Mouse (Mus musculus) kidney, embryonic 14.5 days (tissue): Measurements from ENCODE around the gene Stac2. TPM values are rescaled to one million over a fixed set of nuclear protein-coding genes. Genes with fewer than 3 reads are reported as not detected.
A peak's percentile ranks its signal among the peaks of the same experiment; 100 is the strongest.

ENCODE experiments used
- ATAC-seq: fragments of 200-750 bp; cut with Nextera tagmentation; 2 replicates; pipeline ENCODE4 v1.8.0; 2017; ENCODE audit warnings: moderate number of reproducible peaks, mild to moderate bottlenecking, moderate TSS enrichment, moderate library complexity; ENCODE audit not compliant: low FRiP score, low TSS enrichment
- H3K27ac ChIP-seq: fragments of 300-500 bp; sonication (generic); 2 replicates; pipeline ENCODE4 v1.5.1; 2014; ENCODE audit warnings: low read depth, mild to moderate bottlenecking, low read length, moderate library complexity, mixed read lengths
- H3K27me3 ChIP-seq: fragments of 300-500 bp; sonication (generic); 2 replicates; pipeline ENCODE4 v1.6.1; 2014; ENCODE audit warnings: mild to moderate bottlenecking, low read length; ENCODE audit not compliant: control insufficient read depth, insufficient read depth
- H3K36me3 ChIP-seq: fragments of 300-500 bp; sonication (generic); 2 replicates; pipeline ENCODE4 v1.6.1; 2014; ENCODE audit warnings: low read length, mixed read lengths; ENCODE audit not compliant: control insufficient read depth, insufficient read depth
- H3K4me1 ChIP-seq: fragments of 300-500 bp; sonication (generic); 2 replicates; pipeline ENCODE4 v1.6.1; 2014; ENCODE audit warnings: low read length, mixed read lengths; ENCODE audit not compliant: control insufficient read depth, insufficient read depth
- H3K4me2 ChIP-seq: fragments of 300-500 bp; sonication (generic); replicated peaks from 2 replicates; pipeline ENCODE4 v1.6.1; 2014; ENCODE audit warnings: low read depth, mild to moderate bottlenecking, low read length
- H3K4me3 ChIP-seq: fragments of 300-500 bp; sonication (generic); 2 replicates; pipeline ENCODE4 v1.5.1; 2014; ENCODE audit warnings: mild to moderate bottlenecking, low read length
- H3K9ac ChIP-seq: fragments of 300-500 bp; sonication (generic); 2 replicates; pipeline ENCODE4 v1.6.1; 2014; ENCODE audit warnings: low read depth, mild to moderate bottlenecking, low read length, moderate library complexity
- H3K9me3 ChIP-seq: fragments of 300-500 bp; sonication (generic); 2 replicates; pipeline ENCODE4 v1.6.1; 2016; ENCODE audit warnings: low read length; ENCODE audit not compliant: control insufficient read depth
- WGBS: fragments of 180-500 bp; shearing (Covaris S2); extraction: QIAGEN DNeasy Blood & Tissue Kit; methylation state at CpG from one replicate; pipeline ENCODE4 v1.1.7; 2014; 5-methylcytosine and 5-hydroxymethylcytosine counted together
- polyA plus RNA-seq: library from polyadenylated mRNA; unstranded; fragments of >200 nt; fragmentation: Nextera tagmentation; extraction: Ambion mirVana; gene quantifications from 2 replicates; pipeline ENCODE4 v1.2.1, GENCODE M21; 2014

The Stac2 gene
- polyA plus RNA-seq, 1 experiment from 2014 or later, result 4.1 TPM

DNA sequence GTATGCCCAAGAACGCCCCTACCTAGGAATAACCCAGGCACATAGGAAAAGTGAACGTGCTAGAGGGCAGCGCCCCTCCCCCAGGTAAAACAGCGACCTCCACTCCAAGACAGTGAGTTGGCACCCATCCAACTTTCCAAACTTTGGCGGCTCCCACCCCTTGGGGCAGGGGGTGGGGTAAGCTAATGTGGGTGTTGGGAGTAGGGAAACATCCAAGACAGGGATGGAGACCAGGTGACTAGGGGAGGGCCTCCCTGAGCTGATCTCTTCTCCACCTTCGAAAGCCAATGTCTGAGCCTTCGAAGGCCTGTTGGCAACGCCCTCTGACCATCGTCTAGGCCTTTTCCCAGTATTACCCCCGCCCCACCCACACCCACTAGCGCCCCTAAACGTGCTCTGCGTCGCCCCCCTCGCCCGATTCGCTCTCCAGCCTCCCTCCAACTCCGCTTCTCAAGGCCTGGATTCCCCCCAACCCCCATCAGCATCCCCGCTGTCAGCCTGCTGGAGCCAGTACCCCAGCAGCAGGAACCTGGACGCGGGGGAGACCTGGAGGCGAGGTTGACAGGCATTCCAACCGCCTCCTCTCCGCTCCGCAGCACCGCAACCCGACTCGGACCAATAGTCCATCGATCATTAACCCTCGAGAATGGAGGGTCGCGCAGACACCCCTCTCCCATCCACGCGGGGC lies 31.6 kb downstream of the Stac2 start:
- ATAC-seq, result peak; percentile 33
- Histone ChIP-seq H3K27me3 (no peaks in the 10 kb centered on the region), H3K4me2 (peak overlapping the region; percentile 71), H3K36me3 (peaks cover 8% of the 10 kb centered on the region), H3K9ac (peak overlapping the region; percentile 81), H3K4me1 (peaks cover 41% of the 10 kb centered on the region), H3K9me3 (no peaks in the 10 kb centered on the region), H3K27ac (peak overlapping the region; percentile 95), H3K4me3 (peak overlapping the region; percentile 69)
- 3% methylated on average over 33 of the region's 34 CpGs for whole genome bisulfite sequencing

DNA sequence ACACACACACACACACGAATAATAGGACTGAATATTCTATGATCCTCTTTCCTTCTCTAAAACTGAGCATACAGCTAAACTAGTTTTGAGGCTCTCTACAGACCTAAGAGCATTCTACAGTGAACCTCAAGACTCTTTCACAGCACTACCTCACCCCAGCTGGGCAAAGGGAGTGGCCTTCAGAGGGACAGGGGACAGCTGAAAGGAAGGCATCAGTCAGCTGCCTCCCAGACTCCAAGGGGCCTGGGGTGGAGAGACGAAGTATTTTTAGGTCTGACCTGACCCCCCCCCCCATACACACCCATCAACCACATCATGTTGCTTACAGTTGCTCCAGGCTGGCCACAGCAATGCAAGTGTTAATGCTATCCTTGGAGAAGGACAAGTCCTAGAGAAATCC lies 32.1 kb downstream of the Stac2 start:
- Histone ChIP-seq H3K9ac (peak overlapping the region; percentile 81; the same call in 1 of the 2 replicates), H3K4me3 (peak overlapping the region; percentile 69), H3K9me3 (no peaks in the 10 kb centered on the region), H3K4me2 (peak overlapping the region; percentile 71), H3K36me3 (peaks cover 13% of the 10 kb centered on the region), H3K27me3 (no peaks in the 10 kb centered on the region), H3K4me1 (peaks cover 41% of the 10 kb centered on the region), H3K27ac (no peak overlapping the region; the same call in 1 of the 2 replicates)
- ATAC-seq, result no peak
- WGBS, result 43% methylated on average over 2 of the region's 2 CpGs

DNA sequence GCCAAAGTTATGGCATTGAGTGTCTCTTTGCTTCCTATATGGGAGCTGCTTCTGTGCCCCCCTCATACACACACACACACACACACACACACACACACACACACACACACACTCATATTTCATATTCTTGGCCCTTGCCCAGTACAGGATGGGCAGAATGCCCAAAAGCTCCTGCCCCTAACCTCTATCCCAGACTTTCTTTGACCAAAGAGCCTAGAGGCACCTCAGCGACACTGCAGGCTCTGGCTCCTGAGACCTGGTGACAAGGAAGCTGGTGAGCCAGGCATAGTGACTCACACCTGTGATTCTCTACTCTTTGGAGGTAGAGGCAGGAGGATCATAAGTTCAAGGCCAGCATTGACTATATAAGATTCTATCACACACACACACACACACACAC lies 32.6 kb downstream of the Stac2 start:
- Histone ChIP-seq H3K4me3 (peak overlapping the region; percentile 69; the same call in 1 of the 2 replicates), H3K9ac (peak overlapping the region; percentile 23; the same call in 1 of the 2 replicates), H3K4me1 (peaks cover 37% of the 10 kb centered on the region), H3K27me3 (no peaks in the 10 kb centered on the region), H3K36me3 (peaks cover 16% of the 10 kb centered on the region), H3K27ac (0 out of 2 replicates have a peak overlapping the region, but pooled peaks have one; percentile 11), H3K4me2 (peak overlapping the region; percentile 15; the same call in 1 of the 2 replicates), H3K9me3 (no peaks in the 10 kb centered on the region)
- ATAC-seq, result no peak
- 53% methylated on average over 1 of the region's 1 CpGs for WGBS

DNA sequence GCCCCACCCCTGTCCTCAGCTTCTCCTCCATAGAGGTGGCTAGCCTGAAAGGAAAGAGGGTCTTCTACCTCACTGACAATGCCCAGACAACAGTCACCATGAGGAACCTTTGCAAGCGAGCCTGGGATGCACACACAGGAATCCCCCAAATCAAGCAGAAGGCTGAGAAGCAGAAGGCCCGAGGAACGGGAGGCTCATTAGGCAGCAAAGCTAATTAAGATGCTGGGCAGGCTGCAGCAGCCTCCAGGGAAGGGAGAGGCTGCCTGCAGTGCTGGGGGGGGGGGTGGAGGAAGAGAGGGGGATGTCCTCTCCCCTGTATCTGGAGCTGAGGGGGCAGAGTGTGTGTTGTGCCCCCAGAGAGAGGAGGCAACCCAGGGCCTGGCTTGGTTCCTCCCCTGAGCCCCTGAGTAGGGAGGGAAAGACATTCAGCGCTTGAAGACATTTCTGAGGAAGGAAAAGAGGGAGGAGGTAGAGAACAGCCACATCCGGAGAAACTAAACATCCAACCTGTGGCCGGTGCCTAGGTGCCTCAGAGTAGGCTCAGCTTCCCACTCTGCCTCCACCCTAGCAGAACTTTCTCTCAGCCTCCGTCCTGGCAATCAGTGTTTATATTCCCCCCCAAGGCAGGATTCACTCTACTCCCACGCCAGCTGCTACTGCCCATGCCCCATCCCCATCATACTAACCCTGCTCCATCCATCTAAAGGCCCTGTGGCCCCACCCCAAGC lies 33.2 kb downstream of the Stac2 start:
- peaks cover 21% of the 10 kb centered on the region for H3K36me3 ChIP-seq
- H3K27me3 ChIP-seq, result no peaks in the 10 kb centered on the region
- 19% methylated on average over 8 of the region's 8 CpGs for WGBS
- no peak for ATAC-seq
- H3K4me1 ChIP-seq, result peaks cover 35% of the 10 kb centered on the region
- H3K4me2 ChIP-seq, result peak overlapping the region; percentile 15; the same call in 1 of the 2 replicates
- H3K27ac ChIP-seq, result peak overlapping the region; percentile 11; the same call in 1 of the 2 replicates
- no peaks in the 10 kb centered on the region for H3K9me3 ChIP-seq
- peak overlapping the region; percentile 3 for H3K4me3 ChIP-seq
- peak overlapping the region; percentile 23 for H3K9ac ChIP-seq

DNA sequence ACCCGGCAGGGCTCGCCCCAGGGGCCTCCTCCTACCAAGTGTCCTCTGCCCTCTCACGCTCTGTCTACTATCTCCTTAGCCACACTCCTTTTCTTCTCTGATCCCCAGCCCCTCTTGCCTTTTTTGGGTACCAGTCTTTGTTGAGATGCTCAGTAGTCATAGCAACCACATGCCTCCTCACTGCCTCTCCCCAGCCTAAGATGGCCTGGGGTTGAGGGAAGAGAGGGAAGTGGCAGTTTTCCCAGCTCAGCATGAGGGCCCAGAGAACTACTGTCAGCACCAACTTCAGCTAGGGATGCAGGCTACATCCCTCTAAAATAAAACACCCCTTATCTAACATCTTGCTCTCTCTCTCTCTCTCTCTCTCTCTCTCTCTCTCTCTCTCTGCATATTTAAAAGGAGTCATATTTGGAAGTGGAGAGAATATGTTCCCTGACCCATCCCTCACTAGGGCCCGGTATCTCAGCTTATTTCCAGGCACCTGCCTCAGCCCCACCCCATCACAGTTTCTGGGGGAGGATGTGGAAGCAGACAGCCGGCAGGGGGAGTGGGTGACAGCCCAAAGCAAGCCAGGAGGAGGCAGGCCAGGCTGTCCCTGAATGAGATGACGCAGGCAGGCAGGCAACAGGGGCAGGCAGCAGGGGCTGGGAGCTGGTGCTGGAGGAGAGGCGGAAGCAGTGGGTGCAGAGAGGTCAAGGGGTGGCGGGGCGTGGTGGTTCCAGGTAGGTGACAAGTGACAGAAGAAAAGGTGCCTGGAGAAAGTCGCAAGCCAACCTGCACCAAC lies 34.2 kb downstream of the Stac2 start:
- WGBS, result 33% methylated on average over 10 of the region's 10 CpGs
- H3K4me3 ChIP-seq, result no peak overlapping the region
- no peak overlapping the region for H3K9ac ChIP-seq
- H3K27ac ChIP-seq, result no peak overlapping the region
- H3K4me2 ChIP-seq, result 0 out of 2 replicates have a peak overlapping the region, but pooled peaks have one; percentile 8
- H3K4me1 ChIP-seq, result peaks cover 35% of the 10 kb centered on the region
- no peaks in the 10 kb centered on the region for H3K27me3 ChIP-seq
- no peaks in the 10 kb centered on the region for H3K9me3 ChIP-seq
- ATAC-seq, result no peak
- H3K36me3 ChIP-seq, result peaks cover 26% of the 10 kb centered on the region

DNA sequence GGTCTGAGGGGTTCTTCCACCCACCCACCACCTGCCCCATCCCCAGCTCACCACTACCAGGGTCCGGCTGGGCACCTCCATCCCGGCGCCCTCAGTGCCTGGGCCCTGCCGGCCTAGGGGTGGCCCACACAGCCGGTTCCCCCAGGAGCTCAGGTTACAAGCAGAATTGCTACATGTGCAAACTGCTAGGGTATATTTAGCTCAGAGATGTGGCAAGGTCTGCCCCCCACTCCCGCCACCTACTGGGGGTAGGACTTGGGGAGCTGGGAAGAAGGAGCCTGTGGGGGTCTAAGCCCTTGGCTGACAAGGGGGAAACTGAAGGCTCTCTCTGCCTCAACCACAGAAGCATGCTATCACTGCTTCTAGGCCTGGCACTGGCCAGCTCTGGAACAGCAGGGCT lies 35.0 kb downstream of the Stac2 start:
- WGBS, result 59% methylated on average over 6 of the region's 6 CpGs
- no peak for ATAC-seq
- Histone ChIP-seq H3K9ac (no peak overlapping the region), H3K4me1 (peaks cover 33% of the 10 kb centered on the region), H3K9me3 (no peaks in the 10 kb centered on the region), H3K4me2 (no peak overlapping the region), H3K4me3 (no peak overlapping the region), H3K27ac (no peak overlapping the region), H3K36me3 (peaks cover 26% of the 10 kb centered on the region), H3K27me3 (no peaks in the 10 kb centered on the region)

DNA sequence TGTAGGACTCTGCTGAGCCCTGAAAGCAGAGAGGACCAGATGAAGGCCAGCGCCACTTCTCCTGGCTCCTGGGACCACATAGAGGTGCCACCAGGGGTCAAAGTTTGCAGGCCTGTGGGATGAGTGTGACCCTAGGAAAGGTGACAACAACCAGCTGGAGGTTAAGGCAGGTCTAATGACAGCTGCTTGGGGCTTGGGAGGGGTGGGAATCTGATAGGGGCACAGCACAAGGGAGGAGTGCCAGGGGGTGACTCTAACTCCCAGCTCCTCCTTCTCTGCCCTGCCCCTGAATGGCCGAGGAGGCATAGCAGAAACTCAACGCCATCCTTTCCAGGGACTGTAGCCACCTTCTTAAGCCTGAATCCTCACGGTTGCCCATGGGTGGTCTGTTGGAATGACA lies 36.4 kb downstream of the Stac2 start:
- 41% methylated on average over 4 of the region's 4 CpGs for WGBS
- no peak for ATAC-seq
- H3K9ac ChIP-seq, result no peak overlapping the region
- peaks cover 35% of the 10 kb centered on the region for H3K36me3 ChIP-seq
- no peak overlapping the region for H3K4me2 ChIP-seq
- H3K4me3 ChIP-seq, result no peak overlapping the region
- H3K27ac ChIP-seq, result no peak overlapping the region
- H3K27me3 ChIP-seq, result no peaks in the 10 kb centered on the region
- peaks cover 29% of the 10 kb centered on the region for H3K4me1 ChIP-seq
- no peaks in the 10 kb centered on the region for H3K9me3 ChIP-seq

DNA sequence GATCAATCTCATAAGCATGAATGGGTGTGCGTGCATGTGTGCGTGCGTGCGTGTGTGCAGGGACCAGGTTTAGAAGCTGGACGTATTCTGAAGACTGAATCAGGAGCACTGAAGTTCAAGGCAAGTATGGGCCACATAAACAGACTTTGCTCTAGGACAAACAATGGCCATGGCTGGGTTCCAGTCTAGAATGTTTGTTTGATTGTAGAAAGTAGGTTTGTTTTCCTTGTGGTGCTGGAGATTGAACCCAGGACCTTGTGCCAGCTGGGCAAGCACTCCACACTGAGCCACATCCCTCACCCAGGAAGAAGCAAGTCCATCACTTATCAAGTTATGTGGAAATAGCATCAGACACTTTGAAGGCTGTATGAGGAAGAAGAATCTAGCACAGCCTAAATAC lies 37.1 kb downstream of the Stac2 start:
- H3K36me3 ChIP-seq, result peaks cover 40% of the 10 kb centered on the region
- H3K27me3 ChIP-seq, result no peaks in the 10 kb centered on the region
- no peak overlapping the region for H3K9ac ChIP-seq
- WGBS, result 92% methylated on average over 5 of the region's 5 CpGs
- H3K4me1 ChIP-seq, result peaks cover 24% of the 10 kb centered on the region
- no peak overlapping the region for H3K27ac ChIP-seq
- no peak overlapping the region for H3K4me2 ChIP-seq
- H3K9me3 ChIP-seq, result no peaks in the 10 kb centered on the region
- no peak for ATAC-seq
- H3K4me3 ChIP-seq, result no peak overlapping the region
